Mouse (Mus musculus) small intestine, adult 2 months (tissue): ENCODE results near the gene Mak.

ENCODE experiments used
- CTCF ChIP-seq: fragments of 200-500 bp; IDR thresholded peaks from 2 replicates; pipeline ENCODE4 v1.5.1; 2012; ENCODE audit warnings: low read depth, mild to moderate bottlenecking, control low read depth, inconsistent platforms, low read length, moderate library complexity, mixed read lengths; ENCODE audit not compliant: insufficient replicate concordance, insufficient read length; ENCODE audit errors: extremely low read depth
- POLR2A ChIP-seq: fragments of 200-500 bp; IDR thresholded peaks from 2 replicates; pipeline ENCODE4 v1.6.1; 2012; ENCODE audit warnings: low read depth, mild to moderate bottlenecking, control low read depth, inconsistent platforms, low read length, moderate library complexity

DNA sequence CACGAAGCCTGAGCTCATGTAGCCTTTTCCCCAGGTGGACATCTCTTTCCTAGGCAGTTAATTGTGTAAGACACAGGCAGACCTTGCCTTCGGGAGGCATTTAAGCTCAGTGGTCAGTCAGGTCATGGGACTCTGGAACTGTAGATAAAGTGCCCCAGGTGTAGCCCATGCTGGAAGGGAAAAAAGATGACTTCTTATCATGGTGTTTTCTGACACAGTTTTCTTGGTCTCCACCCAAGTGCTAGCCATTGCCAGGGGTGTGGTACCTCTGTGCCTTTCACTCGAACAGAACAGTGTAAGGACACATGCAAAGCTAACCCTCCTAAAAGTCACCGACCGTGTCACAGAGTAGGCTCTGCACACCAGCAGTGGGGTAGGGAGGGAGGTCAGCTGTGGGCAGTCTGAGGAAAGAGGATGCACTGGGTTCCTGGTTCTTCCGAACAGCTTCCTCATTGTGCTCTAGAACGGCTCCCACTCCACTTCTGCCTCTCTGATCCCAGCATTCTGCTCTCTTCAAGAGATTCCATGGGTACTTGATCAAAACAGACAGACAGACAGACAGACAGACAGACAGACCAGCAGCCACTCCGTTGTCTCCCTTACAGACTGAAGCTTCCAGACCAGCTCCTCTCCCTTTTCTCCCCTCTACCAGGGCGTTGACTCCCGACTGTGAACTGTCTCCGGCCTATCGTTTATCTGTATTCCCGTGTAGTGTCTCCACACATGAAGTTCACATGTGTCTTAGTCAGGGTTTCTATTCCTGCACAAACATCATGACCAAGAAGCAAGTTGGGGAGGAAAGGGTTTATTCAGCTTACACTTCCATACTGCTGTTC lies 60.5 kb downstream of the Mak start:
- TF ChIP-seq POLR2A (no peak), CTCF (no peak)
